Comparison of ENCODE assay signal across 10 mouse cellular contexts in the genomic region with DNA sequence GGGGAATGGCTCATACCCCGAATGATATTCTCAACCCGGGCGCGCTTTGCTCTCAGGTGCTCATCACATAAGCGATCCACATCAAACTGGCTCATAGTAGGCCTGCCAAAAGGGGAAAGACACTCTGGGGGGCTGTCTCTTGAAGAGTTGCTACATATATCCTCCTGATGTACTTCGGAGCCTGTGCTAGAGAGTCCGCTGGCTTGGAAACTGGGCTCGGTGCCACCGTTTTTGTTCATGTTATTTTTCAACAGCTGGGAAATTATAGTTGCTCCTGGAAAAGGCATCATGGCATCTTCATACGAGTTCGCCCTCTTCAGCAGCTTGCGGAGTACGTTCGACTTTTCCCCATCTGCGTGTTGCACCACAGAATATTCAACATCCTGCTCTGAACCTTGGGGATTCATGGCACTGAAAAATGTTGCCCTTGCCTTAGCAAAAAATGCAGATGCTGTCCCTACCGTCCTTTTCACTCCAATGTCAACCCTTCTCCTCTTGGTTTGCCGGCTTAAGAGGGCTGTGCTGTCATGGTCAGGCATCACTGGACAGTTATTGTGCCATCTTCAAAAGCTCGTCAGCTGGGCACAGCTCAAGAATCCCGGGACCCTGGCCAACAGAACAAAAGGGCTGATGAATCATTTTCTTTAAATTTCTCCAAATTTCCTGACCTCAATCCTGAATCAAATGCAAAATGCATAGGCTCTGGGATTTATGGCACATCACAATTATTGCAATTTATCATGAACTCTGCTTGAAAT. TPM values are rescaled to one million over a fixed set of nuclear protein-coding genes. Genes with fewer than 3 reads are reported as not detected.
DNase-seq lines count a peak whose midpoint lies in the region; ATAC-seq and TF ChIP-seq lines count a peak whose summit lies in the region.
"Had no signal": no experiment of that assay in that cellular context is flagged by ENCODE, and none has a peak within 500 bp of the region (broad histone marks: within the 10 kb centered on the region; RNA-seq: fewer than 3 reads in every experiment).

No protein-coding gene starts in this region.

- peaks cover 4% of the 10 kb centered on the region; the same call in 1 of the 2 replicates for H3K4me1 ChIP-seq in lung, embryonic 15.5 days
- no peaks in the 10 kb centered on the region for H3K4me1 ChIP-seq in hindbrain, postnatal 0 days (ENCODE audit: insufficient read depth, low read length)
- H3K4me1 ChIP-seq: kidney, embryonic 15.5 days had no signal

- H3K9ac ChIP-seq in lung, embryonic 15.5 days: no peak overlapping the region
- H3K9ac ChIP-seq in hindbrain, postnatal 0 days (replicated peaks; ENCODE audit: low read length): no peak overlapping the region
- H3K9ac ChIP-seq: kidney, embryonic 15.5 days had no signal

- intact Hi-C loops in gastrocnemius, postnatal 36 days (cut with DNase I): no loop called here

- H3K4me2 ChIP-seq in lung, embryonic 15.5 days: peak overlapping the region; percentile 34
- 0 out of 2 replicates have a peak overlapping the region, but pooled peaks have one; percentile 18 for H3K4me2 ChIP-seq in hindbrain, postnatal 0 days (ENCODE audit: low read depth, low read length)
- H3K4me2 ChIP-seq: kidney, embryonic 15.5 days had no signal

- peak overlapping the region; percentile 8; the same call in 1 of the 2 replicates for H3K4me3 ChIP-seq in lung, embryonic 15.5 days
- H3K4me3 ChIP-seq in hindbrain, postnatal 0 days (ENCODE audit: low read length): no peak overlapping the region
- H3K4me3 ChIP-seq: kidney, embryonic 15.5 days had no signal

- H3K9me3 ChIP-seq in lung, embryonic 15.5 days: no peaks in the 10 kb centered on the region
- no peaks in the 10 kb centered on the region for H3K9me3 ChIP-seq in hindbrain, postnatal 0 days (ENCODE audit: low read length)
- H3K9me3 ChIP-seq: kidney, embryonic 15.5 days had no signal

- no peaks in the 10 kb centered on the region for H3K36me3 ChIP-seq in lung, embryonic 15.5 days
- H3K36me3 ChIP-seq in hindbrain, postnatal 0 days (ENCODE audit: insufficient read depth, low read length): no peaks in the 10 kb centered on the region
- H3K36me3 ChIP-seq: kidney, embryonic 15.5 days had no signal

- peak; percentile 76; the same call in 1 of the 2 replicates for ATAC-seq in lung, embryonic 15.5 days (ENCODE audit: borderline replicate concordance, extremely low read depth, low FRiP score, low TSS enrichment)
- ATAC-seq in hindbrain, postnatal 0 days: 0 out of 2 replicates have a peak, but pooled peaks have one; percentile 53
- ATAC-seq in granulocyte monocyte progenitor cell, adult 5-6 weeks (replicated peaks; ENCODE audit: poor library complexity, severe bottlenecking): no peak

- DNase-seq in gastrocnemius, postnatal 10 days: peak; percentile 56
- DNase-seq in gastrocnemius, postnatal 36 days: no peak
- no peak for DNase-seq in lung, adult 18-20 months
- DNase-seq in brain, adult 2 months (ENCODE audit: low read depth, low spot score): peak; percentile 85
- DNase-seq in hindbrain, postnatal 0 days (ENCODE audit: low spot score): peak; percentile 66
- DNase-seq in embryo, embryonic 11 days: no peak

- TF ChIP-seq CTCF in hindbrain, postnatal 0 days (IDR thresholded peaks at IDR 0.05; ENCODE audit: low read depth): no peak

- 50% methylated on average over 19 of the region's 19 CpGs for WGBS in lung, embryonic 15.5 days
- 54% methylated on average over 19 of the region's 19 CpGs for WGBS in hindbrain, postnatal 0 days

- peaks cover 68% of the 10 kb centered on the region for H3K27me3 ChIP-seq in lung, embryonic 15.5 days
- H3K27me3 ChIP-seq in hindbrain, postnatal 0 days (ENCODE audit: insufficient read depth, low read length): no peaks in the 10 kb centered on the region

- H3K27ac ChIP-seq in lung, embryonic 15.5 days: peak overlapping the region; percentile 58
- H3K27ac ChIP-seq in hindbrain, postnatal 0 days: no peak overlapping the region
- H3K27ac ChIP-seq: kidney, embryonic 15.5 days had no signal

RNA-seq across cellular contexts. Expression of a gene that starts 8.6 kb away (rescaled TPM):
- 10 to 100 TPM in 1 of 2 experiments, 1 to 10 TPM in 1; 7.3 to 10.1 TPM for total RNA-seq in gastrocnemius, postnatal 10 days (2021)
- 1 to 10 TPM; 2.4 to 3.2 TPM for total RNA-seq in gastrocnemius, postnatal 36 days (2021)
- polyA plus RNA-seq in lung, embryonic 15.5 days (2015; fragmentation: Nextera tagmentation; extraction: Ambion mirVana): 1.8 and 2.0 TPM in 2 replicates
- 8.0 and 8.4 TPM in 2 replicates for total RNA-seq in hindbrain, postnatal 0 days (2014; rRNA removed)
- 3.8 and 3.9 TPM in 2 replicates for polyA plus RNA-seq in hindbrain, postnatal 0 days (2015; fragmentation: Nextera tagmentation; extraction: Ambion mirVana)
- not detected in 2 replicates for total RNA-seq in granulocyte monocyte progenitor cell, adult 5-6 weeks (2014; fragmentation: Nextera tagmentation)
- total RNA-seq in granulocyte monocyte progenitor cell, adult 5-6 weeks (2017): not detected in 2 replicates
- total RNA-seq: megakaryocyte-erythroid progenitor cell, adult 5-6 weeks had no signal

Comparison
In these comparisons a context has a peak if more than half of its experiments do, and no peak if none do; other contexts are left out.
1. DNase-seq: peak in gastrocnemius, postnatal 10 days (single experiment), brain, adult 2 months (single experiment) and hindbrain, postnatal 0 days (single experiment); none in gastrocnemius, postnatal 36 days (0 of 2), lung, adult 18-20 months (0 of 2) and embryo, embryonic 11 days (single experiment).